Mouse (Mus musculus) layer of hippocampus, adult 18-20 months (tissue): ENCODE results near the gene Slc6a2. TPM values are rescaled to one million over a fixed set of nuclear protein-coding genes. Genes with fewer than 3 reads are reported as not detected.

ENCODE experiments used
- DNase-seq, 2 experiments: peaks; one replicate each; pipeline ENCODE4 v3.0.0; 2022; ENCODE audit warnings: low spot score in 2 of 2
- microRNA-seq, 2 experiments: library from miRNA; unstranded; fragments of <30 nt; microRNA quantifications; one replicate each; pipeline ENCODE4 v1.2.0; 2021
- total RNA-seq, 2 experiments: library from RNA; stranded (reverse); gene quantifications; 2 replicates each; pipeline ENCODE4 v1.2.3; 2021

The Slc6a2 gene
- total RNA-seq, 2 experiments from 2014 or later, result 0.07 to 0.13 TPM

DNA sequence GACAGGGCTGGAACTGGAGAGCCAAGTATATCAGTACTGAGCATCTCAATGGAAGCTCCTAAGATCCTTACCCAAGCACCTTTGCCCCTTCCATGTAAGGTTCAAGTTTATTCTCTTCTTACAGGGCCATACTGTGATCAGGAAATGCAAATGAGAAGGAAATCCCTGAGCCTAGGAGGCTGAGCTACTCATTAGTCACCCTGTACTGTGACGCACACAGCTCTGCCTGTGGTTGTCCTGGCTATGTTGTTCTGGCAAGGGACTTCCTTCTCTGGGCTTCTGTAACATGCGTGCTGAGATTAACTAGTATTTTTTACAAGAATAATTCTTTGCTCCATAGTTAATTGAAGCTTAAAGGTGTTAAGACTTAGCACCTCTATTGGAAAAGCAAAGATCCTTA is 70.8 kb downstream of the Slc6a2 start:
- DNase-seq, result no peak

DNA sequence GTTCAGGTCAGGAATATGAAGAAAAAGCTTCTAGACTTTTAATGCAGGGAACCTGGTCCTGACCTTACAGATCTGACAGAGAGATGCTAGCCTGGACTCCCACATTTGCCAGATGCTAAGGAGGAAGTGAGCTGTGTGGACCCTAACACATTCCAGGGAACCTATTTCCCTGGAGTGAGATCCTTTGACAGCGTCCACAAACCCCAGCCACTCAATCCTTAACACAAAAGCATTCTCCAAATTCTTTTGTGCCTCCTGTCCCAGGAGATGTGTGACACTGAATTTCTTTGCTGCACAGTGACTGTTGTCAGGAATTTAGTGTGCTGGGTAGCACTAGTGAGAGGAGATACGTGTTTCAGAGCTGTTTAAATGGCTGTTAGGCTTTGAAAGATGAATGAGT is 79.0 kb downstream of the Slc6a2 start:
- no peak for DNase-seq

DNA sequence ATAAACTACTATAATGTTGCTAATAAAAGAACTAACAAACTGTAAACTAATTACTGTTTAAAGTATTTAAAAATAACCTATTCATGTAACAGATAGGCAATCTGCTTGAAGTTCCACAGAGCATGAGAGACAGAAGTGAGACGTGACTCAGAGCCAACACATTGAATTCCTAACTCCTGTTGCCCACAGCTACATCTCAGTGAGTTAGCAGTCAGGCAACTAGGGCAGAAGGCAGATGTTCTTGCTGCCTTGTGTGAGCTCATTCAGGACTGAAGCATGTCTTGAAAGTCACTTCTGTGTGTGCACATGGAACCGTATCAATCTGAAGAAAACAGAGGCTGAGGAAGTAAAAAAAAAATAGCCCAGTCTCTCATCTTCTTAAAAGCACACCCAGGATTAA is 80.4 kb downstream of the Slc6a2 start:
- DNase-seq, result peak in 1 of 2 experiments; percentile 33

DNA sequence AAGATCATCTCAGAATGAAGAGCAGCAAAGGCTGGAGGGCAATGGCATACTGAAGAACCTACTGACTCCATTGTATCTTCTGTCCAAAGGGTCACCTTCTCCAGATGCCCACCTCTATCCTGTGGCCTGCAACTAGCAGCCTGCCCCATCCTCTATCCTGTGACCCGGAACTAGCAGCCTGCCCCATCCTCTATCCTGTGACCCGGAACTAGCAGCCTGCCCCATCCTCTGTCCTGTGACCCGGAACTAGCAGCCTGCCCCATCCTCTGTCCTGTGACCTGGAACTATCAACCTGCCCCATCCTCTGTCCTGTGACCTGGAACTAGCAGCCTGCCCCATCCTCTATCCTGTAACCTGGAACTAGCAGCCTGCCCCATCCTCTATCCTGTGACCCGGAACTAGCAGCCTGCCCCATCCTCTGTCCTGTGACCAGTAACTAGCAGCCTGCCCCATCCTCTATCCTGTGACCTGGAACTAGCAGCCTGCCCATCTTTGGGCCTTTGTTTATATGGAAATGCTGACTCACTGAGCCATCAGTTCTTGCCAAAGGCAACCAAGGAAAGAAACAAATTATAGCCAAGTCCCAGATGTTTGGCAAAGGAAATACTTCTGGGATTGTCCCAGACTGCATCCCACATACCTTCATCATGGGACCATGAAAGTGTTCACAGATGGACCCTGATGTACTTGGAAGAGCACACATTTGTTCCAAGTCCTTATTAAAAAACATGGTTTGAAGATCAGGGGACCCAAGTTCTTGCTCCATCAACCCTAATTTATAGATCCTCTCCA is 81.1 kb downstream of the Slc6a2 start:
- no peak for DNase-seq

DNA sequence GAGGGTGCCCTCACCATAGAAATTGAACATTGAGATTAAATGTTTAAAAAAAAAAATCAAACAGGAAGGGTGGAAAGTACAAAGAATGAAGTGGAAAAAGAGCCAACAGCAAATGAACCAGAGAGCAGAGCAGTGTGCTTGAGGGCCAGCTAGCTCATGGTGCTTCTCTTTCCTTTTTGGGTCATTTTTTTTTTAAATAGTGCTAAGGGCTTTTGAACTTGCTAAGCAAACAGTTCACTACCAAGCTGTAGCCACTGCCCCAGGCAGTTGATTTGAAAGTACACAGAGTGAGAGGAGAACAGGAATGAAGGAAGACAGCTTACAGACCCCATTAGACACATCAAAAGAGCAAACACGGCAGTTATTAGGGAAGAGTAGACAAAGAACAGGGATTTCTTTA is 83.2 kb downstream of the Slc6a2 start:
- DNase-seq, result no peak

DNA sequence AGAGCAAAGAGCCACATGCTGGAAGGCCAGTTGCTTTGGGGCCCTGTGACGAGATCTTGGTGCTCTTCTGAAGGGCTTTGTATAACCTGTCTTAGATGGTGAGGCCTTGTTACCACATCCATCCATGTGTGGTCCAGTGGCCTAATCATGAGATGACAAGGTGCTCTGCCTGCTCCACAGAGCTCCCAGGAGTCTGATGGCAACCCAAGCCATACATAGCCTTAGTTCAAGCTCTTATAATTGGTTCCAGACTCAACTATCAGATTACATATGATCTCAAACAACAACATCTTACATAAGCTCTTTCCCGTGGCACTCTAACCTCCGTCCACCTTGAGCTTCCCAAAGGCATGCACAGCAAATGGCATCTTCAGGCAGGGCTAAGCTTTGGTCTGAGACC is 88.2 kb downstream of the Slc6a2 start, which contains the start of gene Ces1a:
Gene Ces1a, minus strand, starts transcription at position 101 of the 400 bp plus-strand sequence.
- no peak for DNase-seq

DNA sequence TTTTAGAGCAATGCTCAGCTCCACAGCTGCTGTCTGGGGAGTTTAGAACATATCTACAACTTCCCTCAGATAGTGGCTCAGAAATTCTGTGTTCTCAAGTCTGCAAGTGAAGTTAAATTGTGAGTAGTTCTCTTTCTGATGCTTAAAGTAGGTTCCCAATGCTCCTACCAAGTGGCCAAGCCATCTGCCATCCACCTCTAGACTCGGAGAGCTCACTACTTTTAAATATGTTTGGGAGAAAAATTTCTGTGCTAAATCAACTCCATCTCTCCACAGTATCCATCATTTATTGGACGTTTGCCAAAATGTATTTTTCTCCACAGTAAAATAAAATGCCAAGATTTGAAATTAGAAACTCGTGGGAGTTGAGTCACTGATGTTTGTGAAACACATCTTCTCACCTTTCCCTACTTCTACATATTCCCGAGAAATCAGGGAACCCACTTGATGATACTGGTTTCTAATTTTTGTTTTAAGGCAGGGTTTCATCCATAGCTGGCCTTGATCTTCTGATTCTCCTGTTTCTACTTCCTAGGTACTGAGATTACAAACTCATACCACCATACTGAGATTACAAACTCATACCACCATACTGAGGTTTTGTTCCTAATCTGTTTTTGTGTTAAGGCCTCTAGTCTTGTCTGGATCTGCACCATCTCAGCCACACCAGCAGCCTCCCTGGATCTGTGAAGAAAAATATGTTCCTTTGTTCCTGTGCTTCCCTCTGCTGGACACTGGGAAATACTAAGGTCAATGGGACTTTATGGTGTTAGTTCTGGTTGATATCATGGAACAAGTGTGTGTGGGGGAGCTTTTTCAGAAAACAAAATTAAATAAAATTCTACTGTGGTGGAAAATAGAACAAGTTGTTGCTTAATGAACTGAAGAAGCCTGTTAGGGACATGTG is 88.9 kb downstream of the Slc6a2 start:
- no peak for DNase-seq

Small RNAs within 50 kb of the gene (microRNA-seq; reads per million reads assigned to microRNA genes)
- gene Gm22151, result 0 reads per million in 2 experiments

Other genes with a start within 250 kb of the Slc6a2 start
- gene Mmp2, start 132.8 kb upstream of the Slc6a2 start, total RNA-seq, result 1 to 10 TPM; 2.5 to 2.7 TPM
- gene Lpcat2, start 104.7 kb upstream of the Slc6a2 start, total RNA-seq, result 10 to 100 TPM in 1 of 2 experiments, 1 to 10 TPM in 1; 7.5 to 11.4 TPM
- gene Capns2, start 58.7 kb upstream of the Slc6a2 start, total RNA-seq, result 1 to 10 TPM in 1 of 2 experiments, under 1 TPM in 1; 0.87 to 1.6 TPM
- not detected for gene Ces1a, start 88.1 kb downstream of the Slc6a2 start, total RNA-seq
- not detected for gene Ces1b, start 119.9 kb downstream of the Slc6a2 start, total RNA-seq
- gene Ces1c, start 171.2 kb downstream of the Slc6a2 start, total RNA-seq, result not detected
- gene Ces1d, start 237.8 kb downstream of the Slc6a2 start, total RNA-seq, result under 1 TPM; 0.20 to 0.47 TPM